Mouse (Mus musculus): ENCODE data around the gene Cs. TPM values are rescaled to one million over a fixed set of nuclear protein-coding genes. Genes with fewer than 3 reads are reported as not detected.

Gene Cs
- total RNA-seq, 2 experiments from 2014 or later, result 226 to 235 TPM

- no peak for DNase-seq (ENCODE audit: low spot score in 2 of 2)
- TF ChIP-seq CTCF (conservative IDR thresholded peaks at IDR 0.05), result no peak
- H3K4me3 ChIP-seq, result no peak overlapping the region
- peak overlapping the region; percentile 32; the same call in 1 of the 2 replicates for H3K27ac ChIP-seq
Measured at GRCm38 (mm10) chr10:128388941-128389340, 51.4 kb downstream of the Cs start.

- DNase-seq (ENCODE audit: low spot score in 2 of 2), result no peak
- no peak for TF ChIP-seq CTCF (conservative IDR thresholded peaks at IDR 0.05)
- Histone ChIP-seq H3K4me3 (no peak overlapping the region), H3K27ac (no peak overlapping the region; the same call in 1 of the 2 replicates)
Measured at GRCm38 (mm10) chr10:128389570-128389969, 52.0 kb downstream of the Cs start.

GRCm38 (mm10) chr10:128390366-128390765, 52.8 kb downstream of the Cs start:
- TF ChIP-seq CTCF (conservative IDR thresholded peaks at IDR 0.05), result no peak
- Histone ChIP-seq H3K4me3 (no peak overlapping the region), H3K27ac (no peak overlapping the region)
- no peak for DNase-seq (ENCODE audit: low spot score in 2 of 2)

GRCm38 (mm10) chr10:128391850-128392249, 54.3 kb downstream of the Cs start:
- no peak overlapping the region for H3K27ac ChIP-seq
- DNase-seq (ENCODE audit: low spot score in 2 of 2), result no peak
- H3K4me3 ChIP-seq, result no peak overlapping the region
- TF ChIP-seq CTCF (conservative IDR thresholded peaks at IDR 0.05), result no peak

- no peak overlapping the region for H3K4me3 ChIP-seq
- no peak for DNase-seq (ENCODE audit: low spot score in 2 of 2)
- H3K27ac ChIP-seq, result no peak overlapping the region
- TF ChIP-seq CTCF (conservative IDR thresholded peaks at IDR 0.05), result no peak
Measured at GRCm38 (mm10) chr10:128396017-128396673, 58.6 kb downstream of the Cs start.

- no peak for TF ChIP-seq CTCF (conservative IDR thresholded peaks at IDR 0.05)
- no peak for DNase-seq (ENCODE audit: low spot score in 2 of 2)
- Histone ChIP-seq H3K4me3 (no peak overlapping the region), H3K27ac (0 out of 2 replicates have a peak overlapping the region, but pooled peaks have one; percentile 14)
Measured at GRCm38 (mm10) chr10:128396716-128397264, 59.3 kb downstream of the Cs start.

- Histone ChIP-seq H3K27ac (0 out of 2 replicates have a peak overlapping the region, but pooled peaks have one; percentile 14), H3K4me3 (no peak overlapping the region)
- no peak for TF ChIP-seq CTCF (conservative IDR thresholded peaks at IDR 0.05)
- DNase-seq (ENCODE audit: low spot score in 2 of 2), result no peak
Measured at GRCm38 (mm10) chr10:128397466-128397865, 59.9 kb downstream of the Cs start.

- H3K27ac ChIP-seq, result no peak overlapping the region
- DNase-seq (ENCODE audit: low spot score in 2 of 2), result no peak
- TF ChIP-seq CTCF (conservative IDR thresholded peaks at IDR 0.05), result no peak
- no peak overlapping the region for H3K4me3 ChIP-seq
Measured at GRCm38 (mm10) chr10:128400338-128400737, 62.8 kb downstream of the Cs start.

GRCm38 (mm10) chr10:128401056-128401455, 63.5 kb downstream of the Cs start, which contains the start of gene Slc39a5:
Gene Slc39a5 (minus strand): TSS chr10:128401229.
- no peak within 1 kb of the TSS for H3K4me3 ChIP-seq
- H3K27ac ChIP-seq, result no peak within 1 kb of the TSS
- DNase-seq (ENCODE audit: low spot score in 2 of 2), result no peak
- no peak for TF ChIP-seq CTCF (conservative IDR thresholded peaks at IDR 0.05)

- TF ChIP-seq CTCF (conservative IDR thresholded peaks at IDR 0.05), result no peak
- Histone ChIP-seq H3K27ac (no peak overlapping the region), H3K4me3 (no peak overlapping the region)
- DNase-seq (ENCODE audit: low spot score in 2 of 2), result no peak
Measured at GRCm38 (mm10) chr10:128401638-128402037, 64.1 kb downstream of the Cs start.

- no peak overlapping the region for H3K27ac ChIP-seq
- no peak for TF ChIP-seq CTCF (conservative IDR thresholded peaks at IDR 0.05)
- no peak for DNase-seq (ENCODE audit: low spot score in 2 of 2)
- H3K4me3 ChIP-seq, result no peak overlapping the region
Measured at GRCm38 (mm10) chr10:128403931-128404330, 66.4 kb downstream of the Cs start.

- DNase-seq (ENCODE audit: low spot score in 2 of 2), result peak; percentile 32 to 57
- TF ChIP-seq CTCF (conservative IDR thresholded peaks at IDR 0.05), result 0 out of 2 replicates have a peak, but pooled peaks have one; percentile 3
- Histone ChIP-seq H3K4me3 (peak overlapping the region; percentile 97), H3K27ac (peak overlapping the region; percentile 96)
Measured at GRCm38 (mm10) chr10:128408591-128409535, 71.3 kb downstream of the Cs start.

All from layer of hippocampus, adult 2 months (tissue).